Mouse (Mus musculus): ENCODE measurements around the gene Crybg1.

DNA sequence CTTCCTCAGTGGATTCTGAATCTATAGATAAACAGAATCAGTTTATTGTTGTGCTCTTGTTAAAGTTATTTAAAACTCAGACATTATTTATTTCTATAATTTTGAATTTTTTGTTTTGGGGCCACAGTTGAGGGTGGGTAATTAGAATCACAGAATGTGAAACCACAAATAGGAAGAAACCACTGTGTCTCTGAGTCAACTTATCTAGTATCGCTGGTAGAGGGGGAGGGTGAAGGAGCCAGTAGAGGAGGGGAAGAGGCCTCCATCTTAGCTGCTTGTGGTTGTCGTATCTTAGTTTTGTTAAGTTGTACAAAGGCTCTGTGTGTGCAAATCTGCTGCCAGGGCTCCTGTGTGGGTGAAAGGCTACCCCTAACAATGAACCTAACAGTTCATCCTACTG, 231.9 kb downstream of the Crybg1 start:
- no peak for TF ChIP-seq POLR2A (IDR thresholded peaks at IDR 0.05; ENCODE audit: control insufficient read depth, low read depth, low read length)
- no peak for TF ChIP-seq CTCF (IDR thresholded peaks at IDR 0.05; ENCODE audit: control insufficient read depth, insufficient read depth, insufficient replicate concordance, low read depth, low read length)
